Mouse (Mus musculus): ENCODE measurements around the gene Iqgap1.

- no peak for TF ChIP-seq ZC3H11A (IDR thresholded peaks at IDR 0.05; ENCODE audit: low read depth, low read length)
- no peak for TF ChIP-seq USF1 (IDR thresholded peaks at IDR 0.05; ENCODE audit: low read depth, low read length)
- no peak for TF ChIP-seq EP300 (IDR thresholded peaks at IDR 0.05; ENCODE audit: low read depth in 1 of 2, low read length in 2 of 2)
- no peak for TF ChIP-seq GATA1 (IDR thresholded peaks at IDR 0.05; ENCODE audit: low read depth, low read length)
- TF ChIP-seq CTCF (IDR thresholded peaks at IDR 0.05 in 2 of 3, conservative IDR thresholded peaks at IDR 0.05 in 1 of 3; ENCODE audit: control insufficient read depth in 1 of 3, insufficient read depth in 1 of 3, low read depth in 2 of 3, low read length in 3 of 3, poor library complexity in 1 of 3, severe bottlenecking in 1 of 3) = no peak
- TF ChIP-seq POLR2A (IDR thresholded peaks at IDR 0.05; ENCODE audit: control insufficient read depth in 1 of 2, insufficient read depth in 1 of 2, low read depth in 1 of 2, low read length in 2 of 2, poor library complexity in 1 of 2) = no peak
Measured at GRCm38 (mm10) chr7:80820838-80821237, 4.9 kb downstream of the Iqgap1 start.

All from MEL (cell line).